Mouse (Mus musculus) heart, adult 18-20 months (tissue): ENCODE measurements around the gene Hist1h2bc. TPM values are rescaled to one million over a fixed set of nuclear protein-coding genes. Genes with fewer than 3 reads are reported as not detected.
"Not testable (repeated sequence)": the region's sequence is repeated elsewhere in the genome, so short reads cannot be mapped to it uniquely, and the experiment has no call there.

Experiments used
- DNase-seq, 2 experiments: peaks; one replicate each; pipeline ENCODE4 v3.0.0; 2021 to 2022; ENCODE audit warnings: mixed read lengths in 1 of 2
- total RNA-seq, 2 experiments: library from RNA; stranded (reverse); gene quantifications; 2 replicates each; pipeline ENCODE4 v1.2.3; 2021

The Hist1h2bc gene
- total RNA-seq, 2 experiments from 2014 or later, result 71.2 to 76.1 TPM

DNA sequence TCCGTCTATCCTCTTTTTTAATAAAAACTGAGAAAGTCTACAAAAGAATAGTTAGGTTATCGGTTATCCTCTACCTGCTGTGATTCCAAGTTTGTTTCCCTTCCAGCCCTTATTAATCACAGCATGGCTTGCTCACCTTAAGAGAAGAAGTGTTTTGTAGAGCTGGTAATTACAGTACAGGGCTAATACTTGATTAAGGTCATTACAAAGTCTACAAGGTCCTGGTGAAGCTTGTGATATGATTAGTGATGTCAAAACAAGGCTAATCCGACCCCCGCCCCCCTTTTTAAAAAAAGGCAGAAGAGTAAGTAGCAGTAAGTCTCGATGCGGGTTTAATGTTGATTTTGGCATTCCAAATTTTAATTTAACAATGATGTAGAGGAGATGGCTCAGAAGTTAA is 15.0 kb downstream of the Hist1h2bc start:
- no peak for DNase-seq

DNA sequence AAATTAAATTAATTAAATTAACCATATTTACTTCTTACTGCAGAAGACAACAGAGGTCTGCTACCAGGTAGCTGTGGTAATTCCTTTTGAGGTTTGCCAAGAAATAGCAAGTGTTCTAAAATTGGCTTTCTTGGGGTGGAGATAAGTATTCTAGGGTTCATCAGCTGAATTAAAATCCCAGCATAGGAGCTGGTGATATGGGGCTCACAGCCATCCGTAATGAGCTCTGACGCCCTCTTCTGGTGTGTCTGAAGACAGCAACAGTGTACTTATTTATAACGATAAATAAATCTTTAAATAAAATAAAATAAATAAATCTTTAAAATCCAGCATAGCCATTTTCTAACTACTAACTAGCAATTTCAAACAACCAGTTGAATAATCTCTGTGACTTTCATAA is 15.8 kb downstream of the Hist1h2bc start:
- no peak for DNase-seq

DNA sequence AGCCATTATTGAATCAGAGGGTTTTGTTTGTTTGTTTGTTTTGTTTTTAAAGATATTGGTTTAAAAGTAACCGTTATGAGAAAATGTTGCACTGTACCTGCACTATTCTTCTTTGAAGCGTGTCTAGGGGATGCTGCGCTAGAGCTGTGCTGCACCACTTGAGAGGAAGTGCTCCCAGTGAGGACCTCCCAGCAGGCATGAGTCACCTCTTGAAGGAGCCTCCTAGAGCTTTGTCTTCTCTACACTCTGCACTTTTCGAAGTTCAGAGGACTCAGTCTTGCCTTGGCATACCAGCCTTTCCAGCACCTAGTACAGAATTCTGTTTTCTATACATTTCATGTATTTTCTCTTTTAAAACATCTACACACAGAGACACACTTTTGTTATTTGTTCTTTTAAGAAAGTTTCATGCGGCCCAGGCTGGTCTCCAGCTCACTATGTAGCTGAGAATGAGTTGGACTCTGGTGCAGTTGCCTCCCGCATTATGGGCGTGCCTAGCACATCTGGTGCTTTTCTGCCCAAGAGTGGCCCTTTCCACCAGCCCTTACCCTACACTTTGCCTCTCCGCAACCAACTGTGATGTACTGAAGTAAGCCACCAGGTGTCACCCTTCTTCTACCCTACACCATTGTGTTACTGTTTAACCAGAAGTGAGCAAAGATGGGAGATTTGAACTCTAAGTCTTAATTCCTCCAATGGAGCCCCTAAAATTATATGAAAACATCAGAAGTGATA is 17.0 kb downstream of the Hist1h2bc start:
- DNase-seq, result peak; percentile 84 to 85

DNA sequence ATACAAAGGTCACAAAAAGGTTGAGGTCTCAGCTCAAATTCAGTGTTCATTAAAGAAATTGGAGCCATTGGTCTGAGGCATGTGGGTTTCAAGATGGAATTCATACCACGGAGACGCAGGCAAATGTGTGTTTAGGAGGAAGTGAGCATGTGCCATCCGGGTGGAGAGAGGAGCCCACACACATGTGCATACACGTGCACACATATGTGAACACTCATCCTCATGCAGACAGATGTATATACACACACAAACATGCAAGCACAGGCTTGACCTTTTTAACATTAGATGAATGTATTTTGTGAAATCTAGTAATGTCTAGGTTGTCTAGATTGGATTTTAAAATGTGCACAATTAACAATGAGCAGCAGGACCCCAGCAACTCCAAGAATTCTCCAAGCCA is 18.2 kb downstream of the Hist1h2bc start:
- DNase-seq, result no peak

DNA sequence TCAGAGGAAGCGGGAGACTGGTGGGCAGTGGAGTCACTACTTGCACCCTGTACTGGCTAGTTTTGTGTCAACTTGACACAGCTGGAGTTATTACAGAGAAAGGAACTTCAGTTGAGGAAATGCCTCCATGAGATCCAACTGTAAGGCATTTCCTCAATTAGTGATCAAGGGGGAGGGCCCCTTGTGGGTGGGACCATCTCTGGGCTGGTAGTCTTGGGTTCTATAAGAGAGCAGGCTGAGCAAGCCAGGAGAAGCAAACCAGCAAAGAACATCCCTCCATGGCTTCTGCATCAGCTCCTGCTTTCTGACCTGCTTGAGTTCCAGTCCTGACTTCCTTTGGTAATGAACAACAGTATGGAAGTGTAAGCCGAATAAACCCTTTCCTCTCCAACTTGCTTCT is 18.8 kb downstream of the Hist1h2bc start:
- DNase-seq, result not testable (repeated sequence)

DNA sequence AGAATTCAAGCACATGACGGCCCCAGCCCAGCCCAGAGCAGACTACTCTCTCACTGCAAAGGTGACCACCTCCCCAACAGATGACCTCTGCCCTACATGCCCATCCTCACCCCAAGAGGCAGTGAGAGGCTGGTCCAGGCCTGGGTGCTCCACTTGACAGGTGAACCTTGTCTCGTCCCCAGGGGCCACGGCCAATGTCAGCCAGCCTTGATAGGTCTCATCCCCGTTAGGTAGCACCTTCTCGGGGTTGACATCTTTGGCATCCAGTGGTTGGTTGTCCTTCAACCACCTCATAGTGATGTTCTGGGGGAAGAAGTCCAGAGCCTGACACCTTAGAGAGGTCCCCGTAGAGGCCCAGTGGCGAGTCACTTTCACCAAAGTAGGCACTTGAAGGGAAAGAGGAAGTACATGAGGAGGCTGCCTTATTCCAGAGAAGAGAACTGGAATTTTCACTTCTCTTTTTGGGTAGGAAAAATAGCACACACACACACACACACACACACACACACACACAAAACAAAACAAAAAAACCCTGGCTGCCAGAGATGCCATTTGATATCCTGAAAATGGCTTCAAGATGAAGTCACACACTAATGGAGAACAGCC is 21.9 kb downstream of the Hist1h2bc start:
- peak in 1 of 2 experiments; percentile 39 for DNase-seq

DNA sequence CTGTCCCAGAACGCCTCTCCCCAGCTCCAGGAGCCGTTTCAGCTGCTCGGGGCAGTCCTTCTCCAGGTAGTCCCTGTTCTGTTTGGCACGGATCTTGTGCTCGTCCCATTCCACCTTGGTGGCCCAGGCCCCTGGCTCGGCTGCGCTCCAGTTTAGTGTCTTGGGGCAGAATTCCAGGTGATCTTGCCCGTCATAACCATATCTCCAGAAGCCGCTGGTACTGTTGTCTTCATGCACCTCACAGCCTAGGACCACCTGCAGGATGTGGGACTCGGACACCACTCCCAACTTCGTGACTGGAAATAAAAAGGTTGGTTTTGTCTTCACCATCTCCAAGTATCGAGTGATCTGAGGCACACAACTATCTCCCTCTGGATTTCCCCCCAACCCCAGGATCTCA is 22.8 kb downstream of the Hist1h2bc start:
- DNase-seq, result peak in 1 of 2 experiments; percentile 2

DNA sequence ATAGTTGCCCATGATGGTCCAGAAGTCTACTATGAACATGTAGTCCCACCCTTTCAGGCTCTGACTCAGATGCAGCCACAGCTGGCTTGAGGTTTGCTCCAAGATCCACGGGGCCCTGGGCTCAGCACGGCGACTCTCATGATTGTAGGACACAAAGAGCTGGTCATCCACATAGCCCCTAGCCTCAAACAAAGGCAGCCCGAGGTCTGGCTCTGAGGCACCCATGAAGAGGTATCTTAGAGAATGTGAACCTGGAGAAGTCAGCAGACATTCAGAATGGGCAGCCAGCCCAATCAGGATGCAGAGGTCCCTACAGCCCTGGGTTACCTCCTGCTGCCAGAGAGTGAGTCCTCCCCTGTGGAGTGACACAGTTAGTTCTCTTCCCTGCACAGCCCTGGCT is 24.0 kb downstream of the Hist1h2bc start:
- DNase-seq, result no peak

DNA sequence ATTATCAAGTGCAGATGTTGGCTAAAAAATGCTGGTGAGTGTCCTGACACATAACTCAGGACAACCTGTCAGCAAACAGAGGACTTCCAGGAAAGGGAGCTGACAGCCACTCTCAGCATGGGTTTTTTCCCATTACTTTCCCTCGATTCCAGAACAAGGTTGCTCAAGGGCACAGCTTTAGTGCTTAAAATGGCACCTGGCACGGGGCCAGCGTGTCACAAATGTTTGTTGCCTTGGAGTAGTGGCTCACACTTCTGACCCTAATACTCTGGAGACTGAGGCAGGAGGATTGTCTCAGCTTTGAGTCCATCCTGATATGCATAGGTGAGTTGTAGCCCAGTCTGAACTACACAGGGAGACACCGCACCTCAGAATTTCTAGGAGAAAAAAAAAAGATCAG is 24.7 kb downstream of the Hist1h2bc start:
- DNase-seq, result peak in 1 of 2 experiments; percentile 19

DNA sequence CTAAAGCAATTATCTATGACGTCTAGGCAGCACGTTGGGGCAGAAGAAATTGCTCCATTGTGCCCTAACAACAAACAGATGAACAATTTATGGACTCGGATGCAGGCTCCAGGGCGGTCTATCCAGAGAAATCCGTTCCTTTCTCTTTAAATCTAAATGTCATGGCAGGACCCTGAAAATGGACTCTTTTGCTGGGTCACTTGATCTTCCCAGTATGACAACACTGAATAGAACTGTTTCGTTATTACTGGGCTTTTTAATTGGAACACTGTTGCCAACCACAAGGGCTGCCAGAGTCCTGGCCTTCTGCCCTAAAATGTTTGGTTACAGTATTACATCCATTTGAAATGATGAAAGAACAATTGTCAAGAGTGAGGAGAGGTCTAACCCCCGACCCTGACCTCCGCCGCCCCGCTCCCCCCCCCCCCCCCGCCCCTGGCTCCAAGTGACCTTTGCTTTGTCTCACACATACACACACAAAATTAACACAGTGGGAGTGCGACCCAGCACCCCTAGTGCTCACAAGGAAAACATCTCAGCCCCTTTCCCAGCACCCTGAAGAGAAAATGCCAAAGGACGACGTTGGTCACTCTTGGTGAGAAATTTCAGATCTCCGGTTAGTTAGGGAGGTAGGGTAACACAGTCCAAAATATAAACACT is 25.8 kb downstream of the Hist1h2bc start:
- DNase-seq, result peak; percentile 32 to 51

DNA sequence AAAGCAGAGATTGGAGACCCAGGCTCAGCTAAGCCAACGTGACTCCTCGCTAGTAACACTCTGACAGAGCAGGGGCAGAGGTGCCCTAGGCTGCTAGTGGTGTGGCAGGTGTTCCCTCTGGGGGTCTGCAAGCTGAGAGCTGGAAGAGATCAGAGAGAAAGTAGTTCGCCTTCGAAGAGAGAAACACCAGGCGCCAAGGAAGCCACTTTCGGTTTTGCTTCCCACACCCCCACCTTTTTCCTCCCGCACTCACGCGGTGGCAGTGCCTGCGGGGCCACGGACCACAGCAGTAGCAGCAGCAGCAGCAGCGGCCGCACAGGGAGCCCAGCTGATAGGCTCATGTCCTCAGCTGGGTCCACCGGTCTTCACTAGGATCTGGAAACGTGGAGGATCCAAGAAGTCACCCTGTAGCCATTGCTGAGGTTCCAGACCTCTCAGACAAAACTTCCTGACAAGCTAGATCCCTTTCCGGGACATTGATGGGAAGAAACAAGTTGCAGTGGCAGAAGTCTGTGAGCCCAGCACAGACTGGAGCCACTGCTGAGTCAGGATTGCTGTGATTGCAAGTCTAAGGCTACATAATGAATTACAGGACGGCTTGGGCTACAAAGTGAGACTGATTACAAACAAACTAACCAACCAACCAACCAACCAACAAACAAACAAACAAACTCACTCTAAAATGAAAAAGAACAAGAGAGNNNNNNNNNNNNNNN is 26.5 kb downstream of the Hist1h2bc start, which contains the start of gene Hfe:
Gene Hfe (minus strand): TSS at position 481 of the 716 bp plus-strand sequence.
- peak; percentile 73 to 78 for DNase-seq

DNA sequence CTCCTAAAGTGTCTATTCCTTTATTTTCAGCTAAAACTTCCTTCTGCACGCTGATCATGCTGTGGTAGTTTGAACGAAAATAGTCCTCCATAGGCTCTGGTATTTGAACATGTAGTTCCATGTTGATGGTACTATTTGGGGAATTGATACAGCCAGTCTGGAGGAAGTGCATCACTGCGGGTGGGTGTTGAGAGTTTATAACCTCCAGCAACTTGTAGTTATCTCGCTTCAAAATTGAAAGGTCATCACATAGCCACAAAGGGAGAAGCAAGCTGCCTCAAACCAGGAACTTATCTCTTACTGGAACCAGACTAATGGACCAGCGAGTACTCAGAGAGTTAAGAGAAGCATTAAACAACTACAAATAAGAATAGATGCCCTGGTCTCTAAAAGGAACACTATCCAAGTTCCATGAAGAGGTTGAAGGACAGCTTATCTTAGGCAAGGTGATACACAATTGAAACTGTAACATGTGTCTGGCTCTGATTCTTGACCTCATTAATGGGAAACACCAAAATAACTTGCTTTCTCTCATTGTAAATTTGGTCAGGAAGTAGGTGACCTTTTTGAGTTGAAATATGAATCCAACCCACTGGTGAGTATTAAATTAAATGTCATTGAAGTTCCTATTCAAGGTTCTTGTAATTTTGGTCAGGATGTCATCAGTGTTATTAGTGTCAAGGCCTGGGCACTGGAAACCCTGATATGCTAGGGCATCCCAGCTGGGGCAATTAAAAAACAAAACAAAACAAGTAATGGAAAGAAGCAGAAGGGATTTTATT is 32.5 kb downstream of the Hist1h2bc start:
- DNase-seq, result peak; percentile 30 to 61

DNA sequence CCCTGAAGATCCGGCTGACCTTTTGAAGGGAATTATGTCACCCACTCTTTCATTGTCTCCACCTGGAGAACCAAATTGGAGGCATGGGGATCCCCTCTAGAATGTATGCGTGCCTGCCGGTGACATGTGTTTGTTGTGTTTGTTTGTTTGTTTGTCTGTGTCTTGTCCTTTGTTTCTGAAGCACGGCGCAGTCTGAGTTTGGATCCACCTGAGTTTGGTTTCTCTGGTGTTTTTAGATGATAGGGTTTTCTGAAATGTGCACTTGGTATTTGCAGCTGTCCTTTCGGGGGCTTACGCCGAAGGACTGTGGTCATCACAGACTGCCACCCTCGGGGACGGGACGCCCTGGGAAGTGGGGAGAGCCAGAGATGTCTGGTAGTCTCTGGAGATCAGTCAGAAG is 33.2 kb downstream of the Hist1h2bc start:
- DNase-seq, result no peak

DNA sequence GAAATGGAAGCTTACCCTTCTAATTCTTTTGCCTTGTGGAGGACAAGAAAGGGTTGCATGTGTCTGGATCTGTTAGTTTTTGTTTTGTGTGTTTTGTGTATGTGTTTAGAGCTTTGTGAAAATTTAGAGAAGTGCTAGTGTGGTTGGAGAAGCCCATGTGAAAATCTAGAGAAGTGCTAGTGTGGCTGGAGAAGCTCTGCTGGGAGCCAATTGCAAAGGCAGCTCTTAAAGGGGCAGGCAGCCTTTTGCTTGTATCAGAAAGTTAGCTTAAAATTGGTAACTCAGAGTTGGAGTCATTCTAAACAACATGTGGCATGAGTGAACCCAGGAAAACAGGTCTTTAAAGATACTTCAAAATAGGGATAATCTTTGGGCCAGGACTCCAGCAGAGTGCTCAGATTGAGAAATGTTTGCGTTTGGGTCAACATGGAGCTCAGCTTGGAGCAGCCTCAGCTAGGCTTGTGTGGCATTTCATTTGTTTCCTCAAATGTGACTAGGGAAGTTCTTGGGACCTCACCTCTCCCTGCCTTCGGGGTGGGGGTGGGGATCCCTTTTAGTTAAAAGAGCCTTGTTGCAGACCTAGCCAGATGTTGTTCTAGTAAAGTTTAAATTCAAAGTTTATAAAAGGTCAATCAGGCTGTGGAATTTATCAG is 33.7 kb downstream of the Hist1h2bc start:
- not testable (repeated sequence) for DNase-seq

DNA sequence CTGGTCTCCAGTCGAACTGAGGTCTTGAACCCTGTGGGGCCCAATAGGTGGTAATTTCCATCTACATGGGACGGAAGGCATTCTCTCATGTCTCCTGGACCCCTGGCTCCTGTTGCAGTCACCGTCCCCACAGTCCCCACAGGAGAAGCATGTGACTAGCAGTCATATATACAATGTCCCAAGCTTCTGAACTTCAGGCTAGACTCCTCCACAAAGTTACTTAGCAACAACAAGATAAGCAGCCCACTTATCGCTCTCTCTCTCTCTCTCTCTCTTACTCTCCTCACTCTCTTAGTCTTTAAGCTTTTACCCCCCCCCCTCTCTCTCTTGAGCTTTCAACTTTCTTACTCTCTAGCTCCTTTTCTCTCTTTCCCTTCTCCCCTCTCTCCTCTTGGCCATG is 40.2 kb downstream of the Hist1h2bc start:
- DNase-seq, result no peak

DNA sequence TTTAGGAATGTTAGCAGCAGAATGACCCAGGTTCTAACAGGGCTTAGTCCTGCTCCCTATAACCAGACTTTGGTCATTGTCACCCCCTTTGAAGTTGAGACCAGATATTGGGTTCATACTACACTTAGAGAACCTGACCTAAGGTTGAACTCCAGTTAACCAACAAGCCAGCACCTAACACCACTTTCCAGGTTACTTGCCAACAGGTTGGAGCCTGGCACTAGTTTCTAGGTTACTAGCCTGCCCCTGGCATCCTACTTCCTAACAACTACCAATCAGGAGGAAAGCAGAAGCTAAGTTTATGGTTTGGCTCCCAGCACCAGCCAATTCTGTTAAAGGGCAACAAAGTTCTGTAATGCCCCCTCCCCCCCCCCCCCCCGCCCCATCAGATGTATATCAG is 41.2 kb downstream of the Hist1h2bc start:
- DNase-seq, result no peak

DNA sequence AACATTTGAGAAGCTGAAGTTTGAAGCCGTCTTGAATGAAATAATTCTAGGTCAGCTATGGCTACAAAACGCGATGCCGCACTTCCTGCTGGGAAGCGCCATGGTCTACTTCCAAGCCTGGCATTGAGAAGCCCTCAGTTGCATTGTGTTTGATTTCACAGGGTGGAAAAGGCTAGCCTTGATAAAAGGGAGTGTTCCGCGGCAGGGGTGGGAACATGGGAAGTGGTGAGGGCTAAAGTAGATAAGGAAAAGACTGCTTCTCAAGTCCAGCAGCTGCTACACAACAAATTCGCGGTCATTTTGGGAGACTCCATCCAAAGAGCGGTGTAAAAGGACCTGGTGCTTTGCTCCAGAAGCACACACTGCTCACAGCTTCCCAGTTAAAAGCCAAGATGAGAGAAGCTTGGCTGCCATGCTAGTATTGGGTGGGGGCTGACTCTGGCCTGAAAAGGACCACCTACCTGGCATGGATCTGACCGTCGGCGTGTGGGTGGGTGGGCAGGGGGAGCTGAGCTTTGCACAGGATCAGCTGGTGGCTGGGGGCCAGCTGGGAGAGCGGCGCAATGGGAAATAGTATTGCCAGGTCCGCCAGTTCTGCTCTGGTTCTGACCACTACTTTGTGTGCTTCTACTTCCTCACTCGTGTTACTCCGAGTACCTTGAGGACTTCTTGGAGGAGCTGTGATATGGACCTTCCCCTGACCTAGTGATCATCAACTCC is 44.6 kb downstream of the Hist1h2bc start:
- no peak for DNase-seq

DNA sequence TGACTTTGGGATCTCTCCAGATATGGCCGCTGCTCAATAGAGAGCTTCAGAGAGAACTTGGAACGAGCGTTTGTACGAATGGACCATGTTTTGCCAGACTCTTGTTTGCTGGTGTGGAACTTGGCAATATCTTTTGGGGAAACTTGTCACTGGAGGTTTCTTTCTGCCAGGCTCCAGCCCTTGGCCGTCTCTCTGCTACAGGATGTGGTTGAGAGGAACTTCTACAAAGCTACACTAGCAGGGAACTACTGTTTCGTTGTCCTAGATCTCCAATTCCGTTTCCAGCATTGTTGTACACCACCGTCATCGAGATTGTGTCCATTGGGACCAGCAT is 45.2 kb downstream of the Hist1h2bc start:
- DNase-seq, result peak; percentile 54 to 76

DNA sequence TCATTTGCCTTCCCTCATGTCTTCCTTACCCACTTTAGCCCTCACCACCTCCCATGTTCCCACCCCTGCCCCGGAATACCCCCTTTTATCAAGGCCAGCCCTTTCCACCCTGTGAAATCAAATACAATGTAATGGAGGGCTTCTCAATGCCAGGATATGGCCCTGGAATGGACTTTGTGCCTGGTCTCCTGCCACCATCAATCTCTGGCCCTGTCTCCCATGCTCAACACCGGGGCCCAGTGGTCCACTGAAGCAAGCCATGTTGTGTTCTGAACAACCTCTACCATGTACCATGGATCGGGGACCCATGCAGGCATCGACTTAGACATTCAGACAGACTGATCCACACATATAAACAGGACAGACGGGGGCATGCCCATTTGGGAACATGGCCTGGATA is 45.7 kb downstream of the Hist1h2bc start:
- DNase-seq, result no peak

DNA sequence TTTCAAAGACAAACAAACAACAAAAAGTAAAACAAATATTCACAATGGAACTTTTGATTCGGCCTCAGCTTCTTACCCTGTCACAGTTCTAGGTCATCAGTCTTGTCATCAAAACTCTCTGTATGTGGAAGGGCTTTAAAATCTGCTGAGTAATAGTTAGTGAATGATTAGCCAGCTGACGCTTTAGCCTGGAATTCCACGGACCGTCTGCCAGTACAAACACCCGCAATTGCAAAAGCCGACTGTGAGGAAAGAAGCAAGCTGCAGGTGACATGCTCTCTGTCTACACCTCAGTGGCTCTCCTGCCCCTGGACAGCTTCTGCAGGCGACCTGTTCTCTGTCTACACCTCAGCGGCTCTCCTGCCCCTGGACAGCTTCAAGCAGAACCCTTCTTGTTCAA is 46.5 kb downstream of the Hist1h2bc start:
- DNase-seq, result peak; percentile 61 to 63
